Mouse (Mus musculus) liver, embryonic 16.5 days (tissue): ENCODE results near the gene Itpa. TPM values are rescaled to one million over a fixed set of nuclear protein-coding genes. Genes with fewer than 3 reads are reported as not detected.
A peak's percentile ranks its signal among the peaks of the same experiment; 100 is the strongest.
"Not testable (repeated sequence)": the region's sequence is repeated elsewhere in the genome, so short reads cannot be mapped to it uniquely, and the experiment has no call there.

Experiments used
- ATAC-seq: fragments of 200-750 bp; cut with Nextera tagmentation; 2 replicates; pipeline ENCODE4 v1.8.0; 2017; ENCODE audit warnings: low read depth, mild to moderate bottlenecking, moderate number of reproducible peaks, moderate library complexity
- H3K27ac ChIP-seq: fragments of 300-500 bp; sonication (generic); 2 replicates; pipeline ENCODE4 v1.5.1; 2014; ENCODE audit warnings: mild to moderate bottlenecking, low read length
- H3K27me3 ChIP-seq: fragments of 300-500 bp; sonication (generic); 2 replicates; pipeline ENCODE4 v1.6.1; 2014; ENCODE audit warnings: low read depth, low read length, mixed read lengths; ENCODE audit not compliant: control insufficient read depth, insufficient read depth
- H3K36me3 ChIP-seq: fragments of 300-500 bp; sonication (generic); 2 replicates; pipeline ENCODE4 v1.6.1; 2014; ENCODE audit warnings: mild to moderate bottlenecking; ENCODE audit not compliant: control insufficient read depth, insufficient read depth
- H3K4me1 ChIP-seq: fragments of 300-500 bp; sonication (generic); 2 replicates; pipeline ENCODE4 v1.6.1; 2014; ENCODE audit warnings: low read depth, low read length, mixed read lengths; ENCODE audit not compliant: control insufficient read depth
- H3K4me2 ChIP-seq: fragments of 300-500 bp; sonication (generic); 2 replicates; pipeline ENCODE4 v1.6.1; 2014; ENCODE audit warnings: low read depth, low read length, mixed read lengths
- H3K4me3 ChIP-seq: fragments of 300-500 bp; sonication (generic); 2 replicates; pipeline ENCODE4 v1.5.1; 2014; ENCODE audit warnings: low read depth, mild to moderate bottlenecking, low read length
- H3K9ac ChIP-seq: fragments of 300-500 bp; sonication (generic); 2 replicates; pipeline ENCODE4 v1.6.1; 2014; ENCODE audit warnings: low read depth, low read length
- H3K9me3 ChIP-seq: fragments of 300-500 bp; sonication (generic); replicated peaks from 2 replicates; pipeline ENCODE4 v1.6.1; 2016; ENCODE audit warnings: low read length; ENCODE audit not compliant: control insufficient read depth
- WGBS: fragments of 180-500 bp; shearing (Covaris S2); extraction: QIAGEN DNeasy Blood & Tissue Kit; methylation state at CpG from one replicate; pipeline ENCODE4 v1.1.7; 2014; ENCODE audit not compliant: insufficient replicate concordance; 5-methylcytosine and 5-hydroxymethylcytosine counted together
- polyA plus RNA-seq: library from polyadenylated mRNA; unstranded; fragments of >200 nt; fragmentation: Nextera tagmentation; extraction: Ambion mirVana; gene quantifications from 2 replicates; pipeline ENCODE4 v1.2.1, GENCODE M21; 2015

Itpa gene
- polyA plus RNA-seq, 1 experiment from 2014 or later, result 37.0 TPM

DNA sequence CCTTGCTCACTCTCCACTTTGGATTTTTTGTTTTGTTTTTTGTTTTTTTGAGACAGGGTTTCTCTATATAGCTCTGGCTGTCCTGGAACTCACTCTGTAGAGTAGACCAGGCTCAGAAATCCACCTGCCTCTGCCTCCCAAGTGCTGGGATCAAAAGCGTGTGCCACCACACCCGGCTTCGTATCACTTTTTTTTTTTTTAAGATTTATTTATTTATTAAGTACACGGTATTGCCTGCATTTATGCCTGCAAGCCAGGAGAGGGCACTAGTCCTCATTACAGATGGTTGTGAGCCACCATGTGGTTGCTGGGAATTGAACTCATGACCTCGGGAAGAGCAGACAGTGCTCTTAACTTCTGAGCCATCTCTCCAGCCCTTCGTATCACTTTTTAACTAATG is 18.4 kb upstream of the Itpa start:
- not testable (repeated sequence) for H3K27ac ChIP-seq, H3K9me3 ChIP-seq, H3K36me3 ChIP-seq, H3K27me3 ChIP-seq, H3K4me1 ChIP-seq, ATAC-seq, H3K4me2 ChIP-seq, H3K4me3 ChIP-seq, H3K9ac ChIP-seq
- 76% methylated on average over 6 of the region's 6 CpGs for WGBS

GRCm38 (mm10) chr2:130653303-130653702 is 14.1 kb upstream of the Itpa start:
- WGBS, result 82% methylated on average over 2 of the region's 2 CpGs
- no peaks in the 10 kb centered on the region for H3K27me3 ChIP-seq
- no peak for ATAC-seq
- peak overlapping the region; percentile 51 for H3K27ac ChIP-seq
- H3K9ac ChIP-seq, result no peak overlapping the region
- no peak overlapping the region for H3K4me2 ChIP-seq
- H3K4me1 ChIP-seq, result peaks cover 36% of the 10 kb centered on the region
- peaks cover 21% of the 10 kb centered on the region for H3K36me3 ChIP-seq
- H3K4me3 ChIP-seq, result no peak overlapping the region
- no peaks in the 10 kb centered on the region for H3K9me3 ChIP-seq

DNA sequence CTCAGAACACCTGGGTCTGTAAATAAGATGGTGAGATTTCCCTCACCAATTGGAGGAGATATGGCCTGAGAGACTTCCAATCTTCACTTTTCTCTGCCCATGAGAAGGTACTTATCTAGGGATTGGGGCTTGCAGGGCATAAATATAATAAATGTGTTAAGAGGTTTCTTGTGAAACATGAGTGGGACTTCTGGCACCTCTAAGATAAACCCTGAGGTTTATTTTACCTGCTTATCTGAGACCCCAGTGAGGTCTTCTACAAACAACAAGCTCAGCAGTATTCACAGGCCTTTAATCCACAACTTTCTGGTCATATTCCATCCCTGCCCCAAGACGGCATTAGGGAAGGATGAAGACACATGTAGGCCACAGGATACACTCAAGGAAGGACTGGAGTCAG is 13.7 kb upstream of the Itpa start:
- no peaks in the 10 kb centered on the region for H3K9me3 ChIP-seq
- H3K4me3 ChIP-seq, result no peak overlapping the region
- no peak overlapping the region for H3K4me2 ChIP-seq
- peaks cover 36% of the 10 kb centered on the region for H3K4me1 ChIP-seq
- H3K27me3 ChIP-seq, result no peaks in the 10 kb centered on the region
- no peak overlapping the region for H3K9ac ChIP-seq
- peaks cover 25% of the 10 kb centered on the region for H3K36me3 ChIP-seq
- peak overlapping the region; percentile 51 for H3K27ac ChIP-seq
- ATAC-seq, result peak; percentile 25; the same call in 1 of the 2 replicates
- 44% methylated on average over 1 of the region's 1 CpGs for WGBS

GRCm38 (mm10) chr2:130655660-130656339 is 11.6 kb upstream of the Itpa start:
- peak overlapping the region; percentile 25; the same call in 1 of the 2 replicates for H3K4me2 ChIP-seq
- H3K9ac ChIP-seq, result 0 out of 2 replicates have a peak overlapping the region, but pooled peaks have one; percentile 2
- no peaks in the 10 kb centered on the region for H3K9me3 ChIP-seq
- ATAC-seq, result peak; percentile 90
- H3K36me3 ChIP-seq, result peaks cover 28% of the 10 kb centered on the region
- no peaks in the 10 kb centered on the region for H3K27me3 ChIP-seq
- peak overlapping the region; percentile 72 for H3K27ac ChIP-seq
- H3K4me3 ChIP-seq, result no peak overlapping the region
- 45% methylated on average over 6 of the region's 6 CpGs for WGBS
- peaks cover 36% of the 10 kb centered on the region for H3K4me1 ChIP-seq

DNA sequence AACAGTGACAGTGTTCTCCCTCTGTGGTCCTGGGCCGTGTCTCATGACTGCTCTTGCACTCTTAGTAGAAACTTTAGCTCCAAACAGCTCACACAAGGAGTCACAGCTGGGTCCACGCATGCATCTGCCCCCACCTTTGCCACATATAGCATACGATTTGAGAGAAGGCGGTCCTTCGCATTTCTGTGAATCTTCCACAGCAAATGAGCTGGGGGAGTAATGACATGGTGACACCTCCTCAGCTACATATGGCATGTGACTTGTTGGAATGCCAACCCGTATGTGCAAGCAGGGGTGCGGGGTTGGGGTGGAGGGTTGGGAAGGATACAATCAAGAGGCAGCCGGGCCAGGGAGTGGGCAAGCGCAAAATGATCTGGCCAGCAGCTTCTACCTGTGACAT is 10.9 kb upstream of the Itpa start:
- 91% methylated on average over 9 of the region's 9 CpGs for WGBS
- Histone ChIP-seq H3K9ac (no peak overlapping the region), H3K27ac (peak overlapping the region; percentile 72; the same call in 1 of the 2 replicates)

GRCm38 (mm10) chr2:130657541-130657940 is 9.9 kb upstream of the Itpa start:
- peaks cover 35% of the 10 kb centered on the region for H3K36me3 ChIP-seq
- H3K4me1 ChIP-seq, result peaks cover 36% of the 10 kb centered on the region
- WGBS, result 84% methylated on average over 6 of the region's 6 CpGs
- H3K9me3 ChIP-seq, result no peaks in the 10 kb centered on the region
- H3K9ac ChIP-seq, result no peak overlapping the region
- ATAC-seq, result no peak
- no peak overlapping the region for H3K4me3 ChIP-seq
- no peak overlapping the region for H3K4me2 ChIP-seq
- no peaks in the 10 kb centered on the region for H3K27me3 ChIP-seq
- no peak overlapping the region for H3K27ac ChIP-seq

More for the DNA sequence above, 10.9 kb upstream of the Itpa start:
- Histone ChIP-seq H3K4me1 (peaks cover 36% of the 10 kb centered on the region), H3K4me2 (no peak overlapping the region), H3K27me3 (no peaks in the 10 kb centered on the region), H3K4me3 (no peak overlapping the region), H3K9me3 (no peaks in the 10 kb centered on the region), H3K36me3 (peaks cover 33% of the 10 kb centered on the region)
- ATAC-seq, result no peak

DNA sequence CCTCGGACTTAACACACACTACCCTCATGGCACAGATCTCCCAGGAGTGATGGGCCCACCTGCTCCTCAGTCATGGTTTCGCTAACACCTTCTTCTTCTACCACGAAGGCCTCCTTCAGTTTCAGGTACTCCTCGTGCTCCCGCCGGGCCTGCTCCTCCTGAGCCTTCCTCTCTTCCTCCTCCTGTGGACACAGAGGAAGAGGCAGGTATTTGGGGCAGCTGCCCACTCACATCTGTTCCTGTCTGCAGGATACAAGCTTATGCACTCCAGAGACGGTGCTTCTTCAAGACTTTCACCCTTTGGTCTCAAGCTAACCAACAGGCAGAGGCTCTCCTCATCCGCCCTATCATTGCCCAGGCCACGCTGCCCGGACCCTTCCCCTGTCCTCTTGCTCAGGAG is 8.9 kb upstream of the Itpa start:
- 89% methylated on average over 10 of the region's 10 CpGs for whole genome bisulfite sequencing
- Histone ChIP-seq H3K4me1 (peaks cover 42% of the 10 kb centered on the region), H3K9me3 (no peaks in the 10 kb centered on the region), H3K4me2 (no peak overlapping the region), H3K9ac (no peak overlapping the region), H3K36me3 (peaks cover 35% of the 10 kb centered on the region), H3K4me3 (no peak overlapping the region), H3K27ac (no peak overlapping the region), H3K27me3 (no peaks in the 10 kb centered on the region)
- no peak for ATAC-seq

DNA sequence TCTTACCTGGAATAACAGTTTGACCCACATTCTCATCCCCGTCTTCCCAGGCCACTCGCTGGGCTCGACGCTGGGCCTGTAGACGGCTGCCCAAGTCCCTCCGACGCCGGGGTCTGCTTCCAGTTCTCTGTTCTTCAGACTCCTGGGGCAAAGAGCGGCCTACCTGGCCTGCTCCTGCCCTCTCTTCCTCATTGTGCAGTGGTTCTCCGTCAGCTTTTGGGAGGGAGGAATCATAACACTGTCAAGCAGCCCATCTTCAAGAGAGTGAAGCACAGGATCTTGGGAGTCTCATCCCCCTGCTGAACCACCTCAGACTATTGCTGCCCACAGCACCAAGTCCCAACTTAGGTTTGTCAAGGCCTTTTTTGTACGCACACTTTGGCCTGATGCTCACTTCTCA is 4.1 kb upstream of the Itpa start:
- Histone ChIP-seq H3K27me3 (no peaks in the 10 kb centered on the region), H3K4me2 (peak overlapping the region; percentile 88), H3K36me3 (peaks cover 14% of the 10 kb centered on the region), H3K4me3 (peak overlapping the region; percentile 80), H3K4me1 (peaks cover 30% of the 10 kb centered on the region), H3K9me3 (no peaks in the 10 kb centered on the region), H3K27ac (peak overlapping the region; percentile 98; the same call in 1 of the 2 replicates), H3K9ac (peak overlapping the region; percentile 94)
- WGBS, result 86% methylated on average over 11 of the region's 11 CpGs
- ATAC-seq, result no peak

DNA sequence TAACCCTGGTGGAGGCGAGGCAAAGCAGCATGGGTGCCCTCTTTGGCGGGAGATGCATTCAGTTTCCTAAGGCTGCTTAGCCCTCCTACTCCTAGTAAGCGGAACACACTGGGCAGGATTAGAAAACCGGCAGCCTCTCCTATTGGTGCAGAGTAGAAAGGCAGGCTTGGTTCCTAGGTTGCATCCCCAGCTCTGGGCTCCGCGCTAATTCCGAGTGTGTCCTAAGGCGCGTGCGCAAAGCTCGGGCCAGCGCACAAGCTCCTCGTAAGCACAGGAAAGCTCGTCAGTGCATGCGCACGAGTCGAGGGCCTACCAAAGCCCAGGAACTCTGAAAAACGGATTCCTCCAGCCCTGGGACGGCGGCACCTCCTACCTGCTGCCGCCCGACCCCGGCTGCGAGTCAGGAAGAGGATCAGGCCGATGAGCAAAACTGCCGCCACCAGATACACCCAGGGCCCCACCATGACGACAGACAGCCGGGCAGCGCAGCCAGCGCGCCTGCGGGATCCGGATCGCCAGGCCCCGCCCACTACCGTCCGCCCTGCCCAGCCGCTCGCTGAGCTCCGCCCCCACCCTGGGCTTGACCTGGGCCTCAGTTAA is 3.2 kb upstream of the Itpa start, which contains the start of gene Ddrgk1:
Gene Ddrgk1, minus strand, starts transcription at position 558 of the 600 bp plus-strand sequence.
- peak within 1 kb of the TSS; percentile 94 for H3K9ac ChIP-seq
- H3K27me3 ChIP-seq, result no peaks in the 10 kb centered on the region
- peak; percentile 92 for ATAC-seq
- peaks cover 37% of the 10 kb centered on the region for H3K4me1 ChIP-seq
- peak within 1 kb of the TSS; percentile 80 for H3K4me3 ChIP-seq
- peak within 1 kb of the TSS; percentile 88 for H3K4me2 ChIP-seq
- peak within 1 kb of the TSS; percentile 98 for H3K27ac ChIP-seq
- H3K36me3 ChIP-seq, result peaks cover 10% of the 10 kb centered on the region; the same call in 1 of the 2 replicates
- no peaks in the 10 kb centered on the region for H3K9me3 ChIP-seq
- under 1% methylated on average over 40 of the region's 40 CpGs for WGBS
